Mouse (Mus musculus): ENCODE results near the gene Ift172.

The Ift172 gene

DNA sequence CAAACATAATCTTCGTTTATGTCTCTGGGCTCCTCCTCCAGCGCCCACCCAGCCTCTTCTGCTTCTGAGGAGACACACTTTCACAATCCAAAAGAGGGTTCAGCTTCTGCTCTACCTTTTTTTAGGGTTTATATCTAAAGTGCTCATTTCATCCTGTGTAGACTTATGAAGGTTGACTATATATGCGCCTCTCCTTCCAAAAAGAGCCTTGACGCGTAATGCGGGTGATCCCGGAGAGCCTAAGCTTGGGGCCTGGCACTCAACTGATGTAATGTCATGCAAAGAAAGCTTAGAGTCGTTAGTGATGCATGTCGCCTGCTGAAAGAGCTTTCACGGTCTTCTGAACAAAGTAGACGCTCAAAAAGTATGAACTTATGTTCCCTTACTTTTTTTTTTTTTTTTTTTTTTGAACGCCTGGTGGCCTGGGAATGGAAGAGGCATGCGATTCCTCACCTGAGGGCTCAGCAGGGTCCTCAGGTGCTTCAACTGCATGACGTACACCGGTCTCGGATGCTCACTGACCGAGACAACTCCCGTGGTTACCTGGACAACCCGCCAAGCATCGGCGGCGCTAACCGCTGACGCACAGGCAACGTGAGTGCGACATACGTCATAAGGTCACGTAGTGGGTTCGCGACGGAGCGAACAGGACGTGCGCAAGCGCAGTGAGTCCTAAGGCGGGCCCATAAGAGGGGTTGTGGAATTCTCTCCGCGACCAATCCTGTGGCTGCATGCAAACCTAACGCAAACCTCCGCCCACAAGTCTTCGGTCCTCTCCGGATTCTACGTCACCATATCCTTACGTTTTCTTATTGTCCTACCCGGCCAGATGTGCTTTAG, at the start of gene Ift172:
TSS of gene Ift172 (minus strand) at position 596 of the 840 bp plus-strand sequence.
- peak; percentile 96 for DNase-seq

GRCm38 (mm10) chr5:31328255-31328654, 37.3 kb upstream of the Ift172 start:
- DNase-seq, result peak; percentile 47

GRCm38 (mm10) chr5:31326850-31327249, 35.9 kb upstream of the Ift172 start:
- DNase-seq, result peak; percentile 7

- DNase-seq, result no peak
These were observed 33.2 kb upstream of the Ift172 start for GRCm38 (mm10) chr5:31324085-31324484.

GRCm38 (mm10) chr5:31322776-31323175, 31.9 kb upstream of the Ift172 start:
- DNase-seq, result no peak

GRCm38 (mm10) chr5:31312806-31313205, 21.9 kb upstream of the Ift172 start:
- no peak for DNase-seq

DNA sequence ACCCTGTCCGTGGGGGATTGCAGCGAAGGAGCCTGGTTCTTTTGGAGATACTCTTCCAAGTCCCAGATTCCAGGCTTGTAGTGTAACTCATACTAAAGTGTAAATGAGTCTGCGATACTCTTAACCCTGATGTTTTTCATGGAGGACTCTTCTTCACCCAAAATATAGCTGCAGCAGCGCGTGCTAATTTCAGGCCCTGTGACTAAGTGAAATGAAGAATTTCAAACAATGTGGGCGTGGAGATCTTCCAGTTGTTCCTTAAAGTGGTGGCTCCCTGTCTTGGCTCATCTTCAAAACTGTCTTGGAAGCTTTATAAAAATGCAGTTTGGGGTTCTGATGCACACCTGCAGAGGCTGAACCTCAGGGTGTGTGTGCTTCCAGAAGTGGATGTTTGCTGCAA, 12.2 kb upstream of the Ift172 start:
- DNase-seq, result no peak

- DNase-seq, result no peak
These were observed 10.9 kb upstream of the Ift172 start for GRCm38 (mm10) chr5:31301866-31302265.

DNA sequence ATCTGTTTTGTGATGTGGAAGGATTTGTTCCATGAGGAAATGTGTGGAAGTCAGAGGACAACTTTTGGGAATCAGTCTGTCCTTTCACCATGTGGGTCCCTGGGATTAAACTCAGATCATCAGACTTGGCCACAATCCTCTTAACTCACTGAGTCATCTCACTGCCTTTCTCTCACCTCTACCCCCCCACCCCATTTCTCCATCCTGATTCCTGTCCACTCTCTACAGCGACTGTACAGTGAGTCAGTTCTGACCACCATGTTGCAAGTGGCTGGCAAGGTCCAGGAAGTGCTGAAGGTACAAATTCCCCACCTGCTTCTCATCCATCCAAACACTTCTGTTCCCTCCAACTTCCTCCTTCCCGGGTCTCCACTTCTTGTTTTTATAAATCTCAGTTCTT, 7.6 kb upstream of the Ift172 start:
- DNase-seq, result no peak

- no peak for DNase-seq
These were observed 7.1 kb upstream of the Ift172 start for GRCm38 (mm10) chr5:31297981-31298380.

DNA sequence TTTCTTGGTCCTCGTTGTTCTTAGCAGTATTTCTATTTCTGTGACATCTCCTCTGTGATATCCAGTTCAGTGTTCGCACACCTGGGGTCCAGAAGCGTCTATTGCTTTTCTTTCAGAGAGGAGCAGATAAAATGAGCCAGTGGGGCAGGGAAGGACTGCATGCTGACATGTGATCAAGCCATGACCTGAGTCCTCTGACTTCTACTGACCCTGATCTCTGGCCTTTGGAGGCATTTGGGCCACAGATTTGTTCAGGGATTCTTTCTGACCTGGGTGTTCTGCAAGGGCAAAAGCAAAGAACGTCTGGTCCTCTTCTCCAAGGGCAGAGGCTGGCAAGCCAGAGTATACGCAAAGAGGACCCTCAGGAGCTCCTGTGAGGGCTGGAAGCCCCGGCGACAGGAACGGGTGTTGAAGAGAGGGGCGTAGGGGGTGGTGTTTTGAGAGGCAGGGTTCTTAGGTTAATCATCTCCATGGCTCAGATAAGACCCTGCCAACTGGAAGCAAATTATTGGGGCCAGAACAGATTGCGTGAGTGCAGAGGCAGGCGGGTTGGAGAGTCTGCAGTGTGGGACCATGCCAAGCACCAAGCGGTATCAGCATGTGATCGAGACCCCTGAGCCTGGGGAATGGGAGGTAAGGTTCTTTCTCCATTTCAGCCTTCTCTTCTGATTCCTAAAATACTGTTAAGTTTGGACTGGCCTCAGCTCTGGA, 6.3 kb upstream of the Ift172 start, which contains the start of gene Gckr:
TSS of gene Gckr (plus strand) at position 397 of the 711 bp plus-strand sequence.
- peak; percentile 12 for DNase-seq

- DNase-seq, result peak; percentile 44
These were observed 4.8 kb upstream of the Ift172 start, which contains the start of gene Fndc4 for GRCm38 (mm10) chr5:31295606-31296141. Gene Fndc4, minus strand, starts transcription at chr5:31296080.

DNA sequence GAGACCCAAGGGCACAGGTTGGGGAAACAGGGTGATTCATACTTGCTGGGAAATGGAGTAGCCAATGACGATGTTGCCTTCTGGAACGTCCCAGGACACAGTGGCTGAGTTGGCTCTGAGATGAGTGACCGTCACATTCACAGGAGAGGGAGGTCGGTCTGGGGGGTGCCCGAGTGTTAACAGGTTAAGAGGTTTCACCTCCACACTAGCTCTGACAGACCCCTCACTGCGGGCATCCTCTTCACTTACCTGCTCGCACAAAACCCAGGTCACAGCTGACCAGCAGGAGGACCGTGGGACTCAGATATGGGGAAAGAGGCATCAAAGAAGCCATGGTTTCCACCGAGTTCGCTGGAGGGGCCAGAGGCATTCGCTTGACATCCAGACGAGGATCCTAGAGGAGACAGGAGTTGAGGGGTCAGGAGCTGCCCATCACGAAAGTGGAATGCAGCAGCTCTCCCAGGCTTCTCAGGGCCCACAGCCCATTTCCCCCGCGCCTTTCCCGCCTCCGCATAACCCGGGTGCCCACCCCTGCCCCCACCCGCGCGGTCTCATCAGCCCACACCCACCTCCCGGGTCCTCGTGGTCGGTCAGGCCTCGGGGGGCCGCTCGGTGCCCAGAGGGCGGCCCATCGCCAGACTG, 4.2 kb upstream of the Ift172 start:
- DNase-seq, result peak; percentile 8

- DNase-seq, result no peak
These were observed 409 bp upstream of the Ift172 start for GRCm38 (mm10) chr5:31291361-31291688.

GRCm38 (mm10) chr5:31289626-31290230, 1.2 kb downstream of the Ift172 start:
- DNase-seq, result no peak

DNA sequence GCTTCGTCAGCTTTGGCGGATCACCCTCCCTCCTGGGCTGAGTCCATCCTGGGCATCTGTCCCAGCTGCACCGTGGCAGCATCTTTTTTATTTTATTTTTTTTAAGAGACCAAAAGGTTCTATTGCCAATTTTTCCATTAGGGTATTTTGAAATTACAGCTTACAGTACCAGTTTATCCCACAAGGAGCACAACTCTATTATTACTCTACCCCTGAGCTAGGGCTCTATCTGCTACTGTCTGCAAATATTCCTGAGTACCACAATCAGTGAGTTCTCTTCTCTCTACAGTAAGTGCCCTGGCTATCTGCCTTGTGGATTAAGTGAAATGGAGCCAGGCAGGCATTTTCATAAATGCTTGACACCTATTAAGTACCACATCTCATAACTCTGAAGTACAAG, 2.3 kb downstream of the Ift172 start:
- no peak for DNase-seq

DNA sequence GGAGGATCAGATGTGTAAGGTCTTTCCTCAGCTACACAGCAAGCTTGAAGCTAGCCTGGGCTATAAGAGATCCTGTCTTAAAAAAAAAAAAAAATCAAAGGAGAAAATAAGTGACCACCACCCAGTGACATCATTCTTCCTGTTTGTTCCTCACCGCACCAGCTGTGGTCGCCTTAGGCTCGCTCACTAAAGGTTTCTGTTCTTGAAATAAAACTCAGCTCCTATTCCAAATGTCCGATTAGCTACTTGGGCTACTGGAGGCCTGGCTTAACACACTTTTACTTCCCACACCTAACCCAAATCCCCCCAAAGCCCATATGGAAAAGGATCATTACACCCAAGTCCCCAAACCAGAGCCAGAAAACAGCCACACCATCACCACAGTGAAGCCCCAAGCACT, 2.7 kb downstream of the Ift172 start:
- DNase-seq, result no peak

GRCm38 (mm10) chr5:31279245-31279988, 11.5 kb downstream of the Ift172 start:
- DNase-seq, result no peak

DNA sequence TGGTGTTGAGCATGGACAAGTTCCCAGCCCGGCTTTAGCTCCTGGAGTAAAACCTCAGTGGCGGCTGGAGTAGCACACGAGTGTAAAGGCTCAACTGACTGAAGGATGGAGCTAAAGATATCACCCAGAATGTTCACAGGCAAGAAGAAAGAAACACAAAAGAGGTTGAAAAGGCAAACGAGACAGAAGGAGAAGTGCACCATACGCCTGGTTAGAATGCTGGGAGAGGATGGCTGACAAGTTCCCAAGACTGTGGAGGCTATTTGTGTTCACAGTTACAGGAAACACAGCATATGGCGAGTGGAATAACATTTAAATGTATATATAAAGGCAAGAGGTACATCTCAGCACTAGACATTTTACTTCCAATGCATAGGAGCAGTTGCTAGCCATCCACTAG, 17.9 kb downstream of the Ift172 start:
- DNase-seq, result no peak

- no peak for DNase-seq
These were observed 23.2 kb downstream of the Ift172 start for GRCm38 (mm10) chr5:31267686-31268085.

DNA sequence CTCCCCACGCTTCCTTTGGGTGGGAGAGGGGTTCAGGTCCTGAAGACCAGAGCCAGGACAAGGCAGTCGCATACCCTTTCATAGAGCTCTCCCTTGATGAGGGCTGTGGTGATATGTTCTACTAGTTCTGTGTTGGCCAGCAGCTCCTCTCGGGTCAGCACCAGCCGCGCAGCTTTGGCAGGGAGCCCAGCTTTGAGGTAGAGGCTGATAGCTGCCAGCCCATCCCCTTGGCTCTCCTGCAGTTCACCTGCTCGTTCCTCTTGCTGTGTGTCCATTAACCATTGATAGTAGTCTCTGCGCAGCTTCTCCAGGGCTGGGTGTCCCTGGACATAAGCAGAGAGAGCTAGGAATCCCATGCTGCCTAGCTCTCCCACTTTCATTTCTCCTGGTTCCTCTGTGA, 24.8 kb downstream of the Ift172 start:
- DNase-seq, result no peak

DNA sequence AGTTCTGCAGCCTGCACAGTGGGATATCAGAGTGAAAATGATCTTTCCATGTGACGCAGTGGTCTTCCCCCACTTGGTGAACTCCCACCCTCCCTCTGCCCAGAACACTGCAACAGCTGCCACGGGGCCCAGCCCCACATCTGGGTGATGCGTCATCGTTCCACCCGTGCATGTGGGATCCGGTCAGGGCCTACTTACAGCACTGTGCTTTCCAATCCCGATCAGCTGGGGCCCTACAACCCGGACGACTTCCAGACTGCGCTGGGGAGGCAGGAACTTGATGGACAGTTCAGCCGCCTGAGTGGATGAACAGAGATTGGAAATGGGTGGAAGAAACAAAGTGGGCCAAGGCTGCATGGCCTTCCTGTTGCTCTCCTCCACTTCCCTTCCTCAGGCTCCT, 33.3 kb downstream of the Ift172 start:
- no peak for DNase-seq

Measured in liver (tissue).